Mouse (Mus musculus) T-cell, adult 66 days (primary cell): Measurements from ENCODE around the gene Otub2. TPM values are rescaled to one million over a fixed set of nuclear protein-coding genes. Genes with fewer than 3 reads are reported as not detected.

Experiments used
- total RNA-seq, 2 experiments: library from RNA; stranded (reverse); gene quantifications; 3 replicates in 1 of 2; 4 replicates in 1 of 2; pipeline ENCODE4 v1.2.4; 2023

Gene Otub2
- total RNA-seq, result 1 to 10 TPM; 1.7 to 2.1 TPM

GRCm38 (mm10) chr12:103388505-103389347 lies at the start of gene Otub2:
Otub2 (plus strand) TSS chr12:103388682.

GRCm38 (mm10) chr12:103355746-103356414 lies 32.6 kb upstream of the Otub2 start, which contains the start of gene Asb2:
Asb2 (minus strand) TSS chr12:103356001.

GRCm38 (mm10) chr12:103407720-103408119 lies 19.2 kb downstream of the Otub2 start, which contains the start of gene 9330161L09Rik:
9330161L09Rik (minus strand) TSS chr12:103407820.

GRCm38 (mm10) chr12:103425729-103426470 lies 37.4 kb downstream of the Otub2 start, which contains the start of gene Ddx24:
Ddx24 (minus strand) TSS chr12:103425830.

GRCm38 (mm10) chr12:103433986-103434731 lies 45.7 kb downstream of the Otub2 start, which contains the start of gene Ifi27:
Ifi27 (plus strand) TSS chr12:103434211.

GRCm38 (mm10) chr12:103443524-103443923 lies 55.0 kb downstream of the Otub2 start, which contains the start of gene Ifi27l2a:
Ifi27l2a (minus strand) TSS chr12:103443680.

Other genes starting within 250 kb of the Otub2 start
- gene Prima1, start 146.5 kb upstream of the Otub2 start, total RNA-seq, result not detected
- gene Fam181a, start 77.7 kb upstream of the Otub2 start, total RNA-seq, result not detected
- gene Asb2, start 32.7 kb upstream of the Otub2 start, total RNA-seq, result 10 to 100 TPM in 1 of 2 experiments, 1 to 10 TPM in 1; 7.6 to 24.2 TPM
- 10 to 100 TPM; 10.1 to 17.3 TPM for gene 9330161L09Rik, start 19.1 kb downstream of the Otub2 start, total RNA-seq
- 100 to 1,000 TPM; 210 to 220 TPM for gene Ddx24, start 37.1 kb downstream of the Otub2 start, total RNA-seq
- gene Ifi27, start 45.5 kb downstream of the Otub2 start, total RNA-seq, result 100 to 1,000 TPM; 181 to 182 TPM
- 100 to 1,000 TPM; 221 to 302 TPM for gene Ifi27l2a, start 55.0 kb downstream of the Otub2 start, total RNA-seq
- not detected for gene Ifi27l2b, start 68.5 kb downstream of the Otub2 start, total RNA-seq
- gene Ppp4r4, start 143.6 kb downstream of the Otub2 start, total RNA-seq, result under 1 TPM in 1 of 2 experiments, not detected in 1; 0.32 TPM
- not detected for gene Serpina10, start 242.8 kb downstream of the Otub2 start, total RNA-seq